In genomic region chr7:141131904-141132755, GRCm38 (mm10) we compare ENCODE assay signal across 8 mouse cellular contexts. TPM values are rescaled to one million over a fixed set of nuclear protein-coding genes. Genes with fewer than 3 reads are reported as not detected.
A peak's percentile ranks its signal among the peaks of the same experiment; 100 is the strongest.
DNase-seq lines count a peak whose midpoint lies in the region; ATAC-seq and TF ChIP-seq lines count a peak whose summit lies in the region.

No protein-coding gene starts in this region.

- no peaks in the 10 kb centered on the region for H3K36me3 ChIP-seq in kidney, adult 2 months (ENCODE audit: control insufficient read depth, insufficient read depth, low read length)
- peaks cover 32% of the 10 kb centered on the region for H3K36me3 ChIP-seq in limb, embryonic 10.5 days
- H3K36me3 ChIP-seq in neural tube, embryonic 12.5 days: peaks cover 21% of the 10 kb centered on the region

- H3K4me2 ChIP-seq in neural tube, embryonic 12.5 days (replicated peaks): peak overlapping the region; percentile 86

- DNase-seq in kidney, adult 2 months: peak; percentile 33
- no peak for DNase-seq in kidney, adult 11 months
- no peak for DNase-seq in limb, embryonic 10.5 days (ENCODE audit: low spot score)
- DNase-seq in layer of hippocampus, postnatal 25 days (ENCODE audit: extremely low spot score in 1 of 2, low spot score in 1 of 2): no peak
- DNase-seq in cerebellum, adult 11-12 months: no peak
- DNase-seq in layer of hippocampus, adult 9-10 months (ENCODE audit: low spot score): no peak

- no peaks in the 10 kb centered on the region for H3K9me3 ChIP-seq in limb, embryonic 10.5 days (replicated peaks)
- no peaks in the 10 kb centered on the region for H3K9me3 ChIP-seq in neural tube, embryonic 12.5 days

- H3K4me3 ChIP-seq in kidney, adult 2 months (ENCODE audit: insufficient read depth, low read depth, low read length): peak overlapping the region; percentile 66
- H3K4me3 ChIP-seq in limb, embryonic 10.5 days: peak overlapping the region; percentile 83
- H3K4me3 ChIP-seq in neural tube, embryonic 12.5 days: peak overlapping the region; percentile 70

- TF ChIP-seq POLR2A in kidney, adult 2 months (IDR thresholded peaks at IDR 0.05; ENCODE audit: low read depth, low read length): no peak

- peak; percentile 79 for ATAC-seq in erythroblast, adult 5-6 weeks (replicated peaks; ENCODE audit: low FRiP score, poor library complexity, severe bottlenecking)
- no peak for ATAC-seq in neural tube, embryonic 12.5 days (ENCODE audit: low FRiP score, low read depth)

- H3K27me3 ChIP-seq in kidney, adult 2 months (replicated peaks; ENCODE audit: control insufficient read depth, insufficient read depth, low read length): no peaks in the 10 kb centered on the region
- no peaks in the 10 kb centered on the region for H3K27me3 ChIP-seq in limb, embryonic 10.5 days (ENCODE audit: low read depth, poor library complexity, severe bottlenecking)
- no peaks in the 10 kb centered on the region for H3K27me3 ChIP-seq in neural tube, embryonic 12.5 days (replicated peaks)

- peaks cover 9% of the 10 kb centered on the region; the same call in 1 of the 2 replicates for H3K4me1 ChIP-seq in kidney, adult 2 months (ENCODE audit: control insufficient read depth, insufficient read depth, low read length)
- H3K4me1 ChIP-seq in limb, embryonic 10.5 days: peaks cover 24% of the 10 kb centered on the region
- H3K4me1 ChIP-seq in neural tube, embryonic 12.5 days: peaks cover 14% of the 10 kb centered on the region

- no peak for TF ChIP-seq CTCF in kidney, adult 2 months (conservative IDR thresholded peaks at IDR 0.05; ENCODE audit: insufficient read depth, insufficient read length, low read depth, low read length)

- 51% methylated on average over 12 of the region's 12 CpGs for WGBS in kidney, adult 2 months
- WGBS in limb, embryonic 10.5 days: 58% methylated on average over 12 of the region's 12 CpGs
- WGBS in neural tube, embryonic 12.5 days: 61% methylated on average over 12 of the region's 12 CpGs

- peak overlapping the region; percentile 56 for H3K27ac ChIP-seq in kidney, adult 2 months (ENCODE audit: insufficient read depth, low read depth, low read length)
- H3K27ac ChIP-seq in limb, embryonic 10.5 days: peak overlapping the region; percentile 91
- H3K27ac ChIP-seq in neural tube, embryonic 12.5 days: no peak overlapping the region

- peak overlapping the region; percentile 81 for H3K9ac ChIP-seq in neural tube, embryonic 12.5 days

RNA-seq across cellular contexts. Expression of gene Ptdss2, which starts 9.9 kb away (rescaled TPM):
- polyA plus RNA-seq in kidney, adult 2 months (2012; rRNA removed): 65.1 and 71.5 TPM in 2 replicates
- total RNA-seq in erythroblast, adult 5-6 weeks (2015; ENCODE audit: low replicate concordance): 123 and 158 TPM in 2 replicates
- 153 and 164 TPM in 2 replicates for total RNA-seq in erythroblast, adult 5-6 weeks (2017; ENCODE audit: low replicate concordance)
- polyA plus RNA-seq in limb, embryonic 10.5 days (2016; fragmentation: Nextera tagmentation; extraction: Ambion mirVana): 85.6 and 95.2 TPM in 2 replicates
- polyA plus RNA-seq in neural tube, embryonic 12.5 days (2016; fragmentation: Nextera tagmentation; extraction: Ambion mirVana): 74.7 and 79.8 TPM in 2 replicates
- total RNA-seq in layer of hippocampus, postnatal 25 days (2021): 10 to 100 TPM; 58.7 to 61.1 TPM

RNA-seq across cellular contexts. Expression of gene Ano9, which starts 14.5 kb away (rescaled TPM):
- polyA plus RNA-seq in kidney, adult 2 months (2012; rRNA removed): 5.4 and 7.3 TPM in 2 replicates
- not detected in 2 replicates for total RNA-seq in erythroblast, adult 5-6 weeks (2015; ENCODE audit: low replicate concordance)
- total RNA-seq in erythroblast, adult 5-6 weeks (2017; ENCODE audit: low replicate concordance): not detected in 2 replicates
- polyA plus RNA-seq in limb, embryonic 10.5 days (2016; fragmentation: Nextera tagmentation; extraction: Ambion mirVana): 0.64 and 0.67 TPM in 2 replicates
- 0.22 TPM in 1 of 2 replicates, not detected in the other for polyA plus RNA-seq in neural tube, embryonic 12.5 days (2016; fragmentation: Nextera tagmentation; extraction: Ambion mirVana)
- not detected for total RNA-seq in layer of hippocampus, postnatal 25 days (2021)

RNA-seq across cellular contexts. Expression of gene Sigirr, which starts 31.8 kb away (rescaled TPM):
- polyA plus RNA-seq in kidney, adult 2 months (2012; rRNA removed): 102 and 110 TPM in 2 replicates
- total RNA-seq in erythroblast, adult 5-6 weeks (2015; ENCODE audit: low replicate concordance): 4.2 TPM in 1 of 2 replicates, not detected in the other
- total RNA-seq in erythroblast, adult 5-6 weeks (2017; ENCODE audit: low replicate concordance): 2.8 and 4.4 TPM in 2 replicates
- 2.3 TPM in 2 replicates for polyA plus RNA-seq in limb, embryonic 10.5 days (2016; fragmentation: Nextera tagmentation; extraction: Ambion mirVana)
- 1.6 and 2.3 TPM in 2 replicates for polyA plus RNA-seq in neural tube, embryonic 12.5 days (2016; fragmentation: Nextera tagmentation; extraction: Ambion mirVana)
- 1 to 10 TPM; 1.9 to 3.2 TPM for total RNA-seq in layer of hippocampus, postnatal 25 days (2021)

RNA-seq across cellular contexts. Expression of gene Rnh1, which starts 40.5 kb away (rescaled TPM):
- 159 and 190 TPM in 2 replicates for polyA plus RNA-seq in kidney, adult 2 months (2012; rRNA removed)
- 11.9 and 13.8 TPM in 2 replicates for total RNA-seq in erythroblast, adult 5-6 weeks (2015; ENCODE audit: low replicate concordance)
- 15.1 and 15.7 TPM in 2 replicates for total RNA-seq in erythroblast, adult 5-6 weeks (2017; ENCODE audit: low replicate concordance)
- 67.7 and 85.0 TPM in 2 replicates for polyA plus RNA-seq in limb, embryonic 10.5 days (2016; fragmentation: Nextera tagmentation; extraction: Ambion mirVana)
- 56.9 and 60.9 TPM in 2 replicates for polyA plus RNA-seq in neural tube, embryonic 12.5 days (2016; fragmentation: Nextera tagmentation; extraction: Ambion mirVana)
- total RNA-seq in layer of hippocampus, postnatal 25 days (2021): 10 to 100 TPM; 32.5 to 36.5 TPM

RNA-seq across cellular contexts. Expression of gene Pkp3, which starts 54.1 kb away (rescaled TPM):
- polyA plus RNA-seq in kidney, adult 2 months (2012; rRNA removed): 17.0 and 19.8 TPM in 2 replicates
- total RNA-seq in erythroblast, adult 5-6 weeks (2015; ENCODE audit: low replicate concordance): not detected in 2 replicates
- not detected in 2 replicates for total RNA-seq in erythroblast, adult 5-6 weeks (2017; ENCODE audit: low replicate concordance)
- 6.0 and 8.2 TPM in 2 replicates for polyA plus RNA-seq in limb, embryonic 10.5 days (2016; fragmentation: Nextera tagmentation; extraction: Ambion mirVana)
- polyA plus RNA-seq in neural tube, embryonic 12.5 days (2016; fragmentation: Nextera tagmentation; extraction: Ambion mirVana): 1.6 and 3.1 TPM in 2 replicates
- total RNA-seq in layer of hippocampus, postnatal 25 days (2021): not detected

Comparison
In these comparisons a context has a peak if more than half of its experiments do, and no peak if none do; other contexts are left out.
1. RNA of gene Sigirr, which starts 31.8 kb away (polyA plus RNA-seq): 102 to 110 TPM in kidney, adult 2 months; 2.3 TPM in limb, embryonic 10.5 days and 1.6 to 2.3 TPM in neural tube, embryonic 12.5 days; every median in the first group is over 10 times any median in the second.
2. Peak in every context shown above with its lines, with median percentiles within 50 percentile points of each other: H3K4me3 ChIP-seq.